Mouse (Mus musculus): ENCODE measurements around the gene Col18a1.

- no peak for TF ChIP-seq POU5F1 (IDR thresholded peaks at IDR 0.05; ENCODE audit: borderline replicate concordance, low read length)
- no peak for TF ChIP-seq CTCF (conservative IDR thresholded peaks at IDR 0.05; ENCODE audit: low read length)
- TF ChIP-seq NANOG (IDR thresholded peaks at IDR 0.05; ENCODE audit: borderline replicate concordance, low read length) = no peak
Observed at GRCm38 (mm10) chr10:77215641-77216040, 49.3 kb upstream of the Col18a1 start.

Data from E14TG2a.4 (cell line).